Mouse (Mus musculus) hindbrain, embryonic 15.5 days (tissue): ENCODE data around the gene Tenm3. TPM values are rescaled to one million over a fixed set of nuclear protein-coding genes. Genes with fewer than 3 reads are reported as not detected.

Experiments
- ATAC-seq: fragments of 200-750 bp; cut with Nextera tagmentation; 2 replicates; pipeline ENCODE4 v1.8.0; 2017; ENCODE audit warnings: low read depth, moderate number of reproducible peaks, moderate TSS enrichment; ENCODE audit not compliant: low FRiP score
- H3K27ac ChIP-seq: fragments of 300-500 bp; sonication (generic); replicated peaks from 2 replicates; pipeline ENCODE4 v1.5.1; 2015; ENCODE audit warnings: mild to moderate bottlenecking, inconsistent platforms
- H3K27me3 ChIP-seq: fragments of 300-500 bp; sonication (generic); 2 replicates; pipeline ENCODE4 v1.6.1; 2015; ENCODE audit warnings: control low read depth, inconsistent platforms
- H3K36me3 ChIP-seq: fragments of 300-500 bp; sonication (generic); 2 replicates; pipeline ENCODE4 v1.6.1; 2015; ENCODE audit warnings: control low read depth, inconsistent platforms
- H3K4me1 ChIP-seq: fragments of 300-500 bp; sonication (generic); replicated peaks from 2 replicates; pipeline ENCODE4 v1.6.1; 2015; ENCODE audit warnings: control low read depth, inconsistent platforms
- H3K4me2 ChIP-seq: fragments of 300-500 bp; sonication (generic); 2 replicates; pipeline ENCODE4 v1.6.1; 2015; ENCODE audit warnings: moderate library complexity, mild to moderate bottlenecking, inconsistent platforms
- H3K4me3 ChIP-seq: fragments of 300-500 bp; sonication (generic); 2 replicates; pipeline ENCODE4 v1.5.1; 2015; ENCODE audit warnings: mild to moderate bottlenecking, inconsistent platforms
- H3K9ac ChIP-seq: fragments of 300-500 bp; sonication (generic); 2 replicates; pipeline ENCODE4 v1.6.1; 2015; ENCODE audit warnings: inconsistent platforms
- H3K9me3 ChIP-seq: fragments of 300-500 bp; sonication (generic); 2 replicates; pipeline ENCODE4 v1.6.1; 2016; ENCODE audit warnings: control low read depth, inconsistent platforms
- whole genome bisulfite sequencing: fragments of 180-500 bp; shearing (Covaris S2); methylation state at CpG from one replicate; pipeline ENCODE4 v1.1.7; 2015; 5-methylcytosine and 5-hydroxymethylcytosine counted together
- polyA plus RNA-seq: library from polyadenylated mRNA; unstranded; fragments of >200 nt; fragmentation: Nextera tagmentation; extraction: Ambion mirVana; gene quantifications from 2 replicates; pipeline ENCODE4 v1.2.1, GENCODE M21; 2015

Gene Tenm3
- polyA plus RNA-seq, 1 experiment from 2014 or later: 32.7 TPM

- H3K36me3 ChIP-seq: no peaks in the 10 kb centered on the region
- peak overlapping the region; percentile 0; the same call in 1 of the 2 replicates for H3K4me2 ChIP-seq
- no peak overlapping the region for H3K27ac ChIP-seq
- H3K4me3 ChIP-seq: no peak overlapping the region
- H3K9me3 ChIP-seq: no peaks in the 10 kb centered on the region
- H3K4me1 ChIP-seq: peaks cover 33% of the 10 kb centered on the region
- WGBS: 41% methylated on average over 7 of the region's 7 CpGs
- ATAC-seq: no peak
- H3K27me3 ChIP-seq: no peaks in the 10 kb centered on the region
- no peak overlapping the region for H3K9ac ChIP-seq
Observed at GRCm38 (mm10) chr8:48451247-48451635, 392.5 kb downstream of the Tenm3 start.

GRCm38 (mm10) chr8:48450397-48451246 lies 393.1 kb downstream of the Tenm3 start:
- no peaks in the 10 kb centered on the region for H3K36me3 ChIP-seq
- H3K27ac ChIP-seq: no peak overlapping the region
- no peak overlapping the region for H3K9ac ChIP-seq
- no peaks in the 10 kb centered on the region for H3K9me3 ChIP-seq
- no peaks in the 10 kb centered on the region for H3K27me3 ChIP-seq
- peak overlapping the region; percentile 0; the same call in 1 of the 2 replicates for H3K4me2 ChIP-seq
- H3K4me1 ChIP-seq: peaks cover 27% of the 10 kb centered on the region
- H3K4me3 ChIP-seq: no peak overlapping the region
- no peak for ATAC-seq
- WGBS: 67% methylated on average over 23 of the region's 23 CpGs

GRCm38 (mm10) chr8:48449625-48450024 lies 394.1 kb downstream of the Tenm3 start:
- no peak for ATAC-seq
- H3K9me3 ChIP-seq: no peaks in the 10 kb centered on the region
- no peak overlapping the region for H3K4me2 ChIP-seq
- H3K27ac ChIP-seq: no peak overlapping the region
- H3K27me3 ChIP-seq: no peaks in the 10 kb centered on the region
- no peak overlapping the region for H3K9ac ChIP-seq
- 10% methylated on average over 3 of the region's 3 CpGs for WGBS
- peaks cover 24% of the 10 kb centered on the region for H3K4me1 ChIP-seq
- H3K36me3 ChIP-seq: no peaks in the 10 kb centered on the region
- H3K4me3 ChIP-seq: no peak overlapping the region

GRCm38 (mm10) chr8:48445690-48446089 lies 398.1 kb downstream of the Tenm3 start:
- Histone ChIP-seq H3K4me3 (no peak overlapping the region), H3K4me2 (no peak overlapping the region), H3K9ac (no peak overlapping the region), H3K36me3 (no peaks in the 10 kb centered on the region), H3K4me1 (peaks cover 16% of the 10 kb centered on the region), H3K27me3 (no peaks in the 10 kb centered on the region), H3K9me3 (no peaks in the 10 kb centered on the region), H3K27ac (no peak overlapping the region)
- 85% methylated on average over 4 of the region's 4 CpGs for WGBS
- no peak for ATAC-seq

GRCm38 (mm10) chr8:48439491-48439890 lies 404.3 kb downstream of the Tenm3 start:
- Histone ChIP-seq H3K4me1 (peaks cover 8% of the 10 kb centered on the region; the same call in 1 of the 2 replicates), H3K4me2 (no peak overlapping the region), H3K9me3 (no peaks in the 10 kb centered on the region), H3K27me3 (no peaks in the 10 kb centered on the region), H3K4me3 (no peak overlapping the region), H3K27ac (no peak overlapping the region), H3K9ac (no peak overlapping the region), H3K36me3 (no peaks in the 10 kb centered on the region)
- no peak for ATAC-seq
- 83% methylated on average over 12 of the region's 12 CpGs for WGBS

- H3K9me3 ChIP-seq: no peaks in the 10 kb centered on the region
- H3K27me3 ChIP-seq: no peaks in the 10 kb centered on the region
- H3K27ac ChIP-seq: no peak overlapping the region
- no peaks in the 10 kb centered on the region for H3K36me3 ChIP-seq
- H3K9ac ChIP-seq: no peak overlapping the region
- 20% methylated on average over 16 of the region's 16 CpGs for WGBS
- no peak for ATAC-seq
- no peak overlapping the region for H3K4me3 ChIP-seq
- H3K4me1 ChIP-seq: peaks cover 8% of the 10 kb centered on the region; the same call in 1 of the 2 replicates
- H3K4me2 ChIP-seq: peak overlapping the region; percentile 34
Observed at GRCm38 (mm10) chr8:48437523-48438207, 406.1 kb downstream of the Tenm3 start.

- 90% methylated on average over 11 of the region's 11 CpGs for WGBS
- no peaks in the 10 kb centered on the region for H3K27me3 ChIP-seq
- H3K27ac ChIP-seq: no peak overlapping the region
- H3K36me3 ChIP-seq: no peaks in the 10 kb centered on the region
- no peaks in the 10 kb centered on the region for H3K4me1 ChIP-seq
- ATAC-seq: no peak
- H3K4me3 ChIP-seq: no peak overlapping the region
- H3K9ac ChIP-seq: no peak overlapping the region
- H3K9me3 ChIP-seq: no peaks in the 10 kb centered on the region
- H3K4me2 ChIP-seq: no peak overlapping the region
Observed at GRCm38 (mm10) chr8:48425101-48425500, 418.6 kb downstream of the Tenm3 start.

- 38% methylated on average over 11 of the region's 11 CpGs for WGBS
- Histone ChIP-seq H3K9ac (no peak overlapping the region), H3K4me1 (peaks cover 9% of the 10 kb centered on the region; the same call in 1 of the 2 replicates), H3K36me3 (no peaks in the 10 kb centered on the region), H3K27me3 (no peaks in the 10 kb centered on the region), H3K27ac (no peak overlapping the region), H3K4me3 (no peak overlapping the region), H3K9me3 (no peaks in the 10 kb centered on the region), H3K4me2 (no peak overlapping the region)
- ATAC-seq: no peak
Observed at GRCm38 (mm10) chr8:48417714-48418113, 426.0 kb downstream of the Tenm3 start.

- Histone ChIP-seq H3K9ac (no peak overlapping the region), H3K36me3 (peaks cover 4% of the 10 kb centered on the region; the same call in 1 of the 2 replicates), H3K9me3 (0 out of 2 replicates have a peak, but pooled peaks cover 3% of the 10 kb centered on the region), H3K4me1 (no peaks in the 10 kb centered on the region), H3K4me3 (no peak overlapping the region), H3K27me3 (no peaks in the 10 kb centered on the region), H3K4me2 (no peak overlapping the region), H3K27ac (no peak overlapping the region)
- no peak for ATAC-seq
- 96% methylated on average over 8 of the region's 8 CpGs for WGBS
Observed at GRCm38 (mm10) chr8:48410916-48411315, 432.8 kb downstream of the Tenm3 start.

GRCm38 (mm10) chr8:48400572-48400972 lies 443.2 kb downstream of the Tenm3 start:
- Histone ChIP-seq H3K27me3 (no peaks in the 10 kb centered on the region), H3K9ac (0 out of 2 replicates have a peak overlapping the region, but pooled peaks have one; percentile 8), H3K36me3 (no peaks in the 10 kb centered on the region), H3K4me1 (peaks cover 11% of the 10 kb centered on the region), H3K27ac (0 out of 2 replicates have a peak overlapping the region, but pooled peaks have one; percentile 48), H3K9me3 (no peaks in the 10 kb centered on the region), H3K4me3 (peak overlapping the region; percentile 23; the same call in 1 of the 2 replicates), H3K4me2 (peak overlapping the region; percentile 50)
- WGBS: 15% methylated on average over 12 of the region's 12 CpGs
- ATAC-seq: peak; percentile 71

- no peak for ATAC-seq
- 54% methylated on average over 10 of the region's 10 CpGs for WGBS
- Histone ChIP-seq H3K4me1 (peaks cover 11% of the 10 kb centered on the region; the same call in 1 of the 2 replicates), H3K27ac (no peak overlapping the region), H3K4me2 (no peak overlapping the region), H3K9me3 (no peaks in the 10 kb centered on the region), H3K9ac (no peak overlapping the region), H3K27me3 (no peaks in the 10 kb centered on the region), H3K36me3 (no peaks in the 10 kb centered on the region), H3K4me3 (no peak overlapping the region)
Observed at GRCm38 (mm10) chr8:48385833-48386232, 457.9 kb downstream of the Tenm3 start.

- 79% methylated on average over 12 of the region's 12 CpGs for WGBS
- H3K36me3 ChIP-seq: no peaks in the 10 kb centered on the region
- H3K9ac ChIP-seq: no peak overlapping the region
- H3K4me3 ChIP-seq: no peak overlapping the region
- H3K27me3 ChIP-seq: no peaks in the 10 kb centered on the region
- H3K27ac ChIP-seq: no peak overlapping the region
- no peak overlapping the region for H3K4me2 ChIP-seq
- H3K9me3 ChIP-seq: no peaks in the 10 kb centered on the region
- peaks cover 17% of the 10 kb centered on the region for H3K4me1 ChIP-seq
- no peak for ATAC-seq
Observed at GRCm38 (mm10) chr8:48380035-48380434, 463.7 kb downstream of the Tenm3 start.
